Mouse (Mus musculus) forebrain, postnatal 0 days (tissue): ENCODE data around the gene Mpzl1. TPM values are rescaled to one million over a fixed set of nuclear protein-coding genes. Genes with fewer than 3 reads are reported as not detected.

Experiments
- ATAC-seq: fragments of 200-750 bp; cut with Nextera tagmentation; 2 replicates; pipeline ENCODE4 v1.8.0; 2017; ENCODE audit warnings: mild to moderate bottlenecking, moderate library complexity
- DNase-seq: peaks from one replicate; pipeline ENCODE4 v3.0.0-alpha.2; 2015
- H3K27ac ChIP-seq: fragments of 300-500 bp; sonication (generic); 2 replicates; pipeline ENCODE4 v1.5.1; 2014; ENCODE audit warnings: low read depth, mild to moderate bottlenecking, antibody characterized with exemption, low read length, moderate library complexity, mixed read lengths
- H3K27me3 ChIP-seq: fragments of 300-500 bp; sonication (generic); 2 replicates; pipeline ENCODE4 v1.6.1; 2014; ENCODE audit warnings: mild to moderate bottlenecking, low read length, mixed read lengths; ENCODE audit not compliant: insufficient read depth
- H3K36me3 ChIP-seq: fragments of 300-500 bp; sonication (generic); 2 replicates; pipeline ENCODE4 v1.6.1; 2014; ENCODE audit warnings: mild to moderate bottlenecking, moderate library complexity; ENCODE audit not compliant: insufficient read depth
- H3K4me1 ChIP-seq: fragments of 300-500 bp; sonication (generic); 2 replicates; pipeline ENCODE4 v1.6.1; 2014; ENCODE audit warnings: antibody characterized with exemption; ENCODE audit not compliant: insufficient read depth
- H3K4me2 ChIP-seq: fragments of 300-500 bp; sonication (generic); 2 replicates; pipeline ENCODE4 v1.6.1; 2014; ENCODE audit warnings: low read depth, mild to moderate bottlenecking, moderate library complexity
- H3K4me3 ChIP-seq: fragments of 300-500 bp; sonication (generic); 2 replicates; pipeline ENCODE4 v1.5.1; 2014; ENCODE audit warnings: low read depth, low read length, mixed read lengths
- H3K9ac ChIP-seq: fragments of 300-500 bp; sonication (generic); 2 replicates; pipeline ENCODE4 v1.6.1; 2014; ENCODE audit warnings: mild to moderate bottlenecking
- H3K9me3 ChIP-seq: fragments of 300-500 bp; sonication (generic); 2 replicates; pipeline ENCODE4 v1.6.1; 2016; ENCODE audit warnings: low read length
- CTCF ChIP-seq: sonication (generic); IDR thresholded peaks from 2 replicates; pipeline ENCODE4 v1.5.1; 2016; ENCODE audit warnings: antibody characterized with exemption, control low read depth, low read depth
- WGBS: fragments of 180-500 bp; shearing (Covaris S2); extraction: QIAGEN DNeasy Blood & Tissue Kit; methylation state at CpG from one replicate; pipeline ENCODE4 v1.1.7; 2014; 5-methylcytosine and 5-hydroxymethylcytosine counted together
- polyA plus RNA-seq: library from polyadenylated mRNA; unstranded; fragments of >200 nt; fragmentation: Nextera tagmentation; extraction: Ambion mirVana; gene quantifications from 2 replicates; pipeline ENCODE4 v1.2.1, GENCODE M21; 2015
- total RNA-seq: library from RNA; depleted of rRNA; stranded (reverse); fragments of >200 nt; gene quantifications from 2 replicates; pipeline ENCODE4 v1.2.3, GENCODE M21; 2014

Mpzl1 gene
- total and polyA plus RNA-seq, 2 experiments from 2014 or later, result 23.9 to 127 TPM

GRCm38 (mm10) chr1:165592295-165593082 is 41.8 kb downstream of the Mpzl1 start:
- WGBS, result 93% methylated on average over 14 of the region's 14 CpGs
- H3K27ac ChIP-seq, result no peak overlapping the region
- H3K36me3 ChIP-seq, result peaks cover 39% of the 10 kb centered on the region
- H3K4me3 ChIP-seq, result no peak overlapping the region
- no peak overlapping the region for H3K4me2 ChIP-seq
- DNase-seq (no peak), ATAC-seq (no peak)
- no peaks in the 10 kb centered on the region for H3K4me1 ChIP-seq
- TF ChIP-seq CTCF, result no peak
- no peak overlapping the region for H3K9ac ChIP-seq
- H3K27me3 ChIP-seq, result no peaks in the 10 kb centered on the region
- no peaks in the 10 kb centered on the region for H3K9me3 ChIP-seq

GRCm38 (mm10) chr1:165590760-165591159 is 43.6 kb downstream of the Mpzl1 start:
- DNase-seq (no peak), ATAC-seq (no peak)
- H3K4me1 ChIP-seq, result no peaks in the 10 kb centered on the region
- 81% methylated on average over 8 of the region's 8 CpGs for WGBS
- no peak overlapping the region for H3K4me2 ChIP-seq
- H3K9me3 ChIP-seq, result no peaks in the 10 kb centered on the region
- H3K9ac ChIP-seq, result no peak overlapping the region
- peaks cover 39% of the 10 kb centered on the region for H3K36me3 ChIP-seq
- no peak overlapping the region for H3K4me3 ChIP-seq
- H3K27ac ChIP-seq, result no peak overlapping the region
- TF ChIP-seq CTCF, result no peak
- H3K27me3 ChIP-seq, result no peaks in the 10 kb centered on the region

- no peak for TF ChIP-seq CTCF
- ATAC-seq (peak; percentile 51; the same call in 1 of the 2 replicates), DNase-seq (no peak)
- no peak overlapping the region for H3K4me2 ChIP-seq
- H3K4me3 ChIP-seq, result no peak overlapping the region
- no peaks in the 10 kb centered on the region for H3K27me3 ChIP-seq
- H3K27ac ChIP-seq, result 0 out of 2 replicates have a peak overlapping the region, but pooled peaks have one; percentile 15
- no peaks in the 10 kb centered on the region for H3K9me3 ChIP-seq
- WGBS, result 59% methylated on average over 10 of the region's 10 CpGs
- no peaks in the 10 kb centered on the region for H3K4me1 ChIP-seq
- peaks cover 28% of the 10 kb centered on the region for H3K36me3 ChIP-seq
- no peak overlapping the region for H3K9ac ChIP-seq
These were observed 44.9 kb downstream of the Mpzl1 start for GRCm38 (mm10) chr1:165589280-165590048.

DNA sequence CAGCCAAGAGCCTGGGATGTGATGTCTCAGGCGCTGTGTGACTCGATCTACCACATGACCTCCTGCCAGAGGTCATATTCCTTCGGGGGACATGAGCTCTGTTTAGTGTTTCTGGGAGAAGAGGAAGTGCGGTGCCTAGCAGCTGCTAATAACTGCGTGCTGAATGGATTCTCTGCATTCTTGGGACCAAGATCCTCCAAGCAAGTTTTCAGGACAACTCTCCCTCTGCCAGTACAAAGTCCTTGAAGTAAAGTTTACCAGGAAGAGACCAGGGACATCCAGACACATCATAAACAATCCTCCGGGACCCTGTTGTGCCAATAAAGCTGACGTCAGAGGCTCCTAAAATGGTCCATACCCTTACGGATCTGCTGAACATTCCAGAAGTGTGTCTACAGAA is 46.5 kb downstream of the Mpzl1 start:
- H3K36me3 ChIP-seq, result peaks cover 20% of the 10 kb centered on the region
- no peak overlapping the region for H3K27ac ChIP-seq
- no peak overlapping the region for H3K9ac ChIP-seq
- WGBS, result 81% methylated on average over 8 of the region's 8 CpGs
- H3K27me3 ChIP-seq, result no peaks in the 10 kb centered on the region
- H3K4me3 ChIP-seq, result no peak overlapping the region
- ATAC-seq, result no peak
- DNase-seq, result no peak
- no peak overlapping the region for H3K4me2 ChIP-seq
- TF ChIP-seq CTCF, result no peak
- no peaks in the 10 kb centered on the region for H3K9me3 ChIP-seq
- H3K4me1 ChIP-seq, result no peaks in the 10 kb centered on the region

- Histone ChIP-seq H3K27me3 (no peaks in the 10 kb centered on the region), H3K4me1 (no peaks in the 10 kb centered on the region), H3K4me2 (no peak overlapping the region), H3K4me3 (no peak overlapping the region), H3K36me3 (0 out of 2 replicates have a peak, but pooled peaks cover 5% of the 10 kb centered on the region), H3K27ac (no peak overlapping the region), H3K9me3 (no peaks in the 10 kb centered on the region), H3K9ac (no peak overlapping the region)
- ATAC-seq (no peak), DNase-seq (no peak)
- 95% methylated on average over 1 of the region's 1 CpGs for WGBS
- no peak for TF ChIP-seq CTCF
These were observed 48.0 kb downstream of the Mpzl1 start for GRCm38 (mm10) chr1:165586366-165586765.

DNA sequence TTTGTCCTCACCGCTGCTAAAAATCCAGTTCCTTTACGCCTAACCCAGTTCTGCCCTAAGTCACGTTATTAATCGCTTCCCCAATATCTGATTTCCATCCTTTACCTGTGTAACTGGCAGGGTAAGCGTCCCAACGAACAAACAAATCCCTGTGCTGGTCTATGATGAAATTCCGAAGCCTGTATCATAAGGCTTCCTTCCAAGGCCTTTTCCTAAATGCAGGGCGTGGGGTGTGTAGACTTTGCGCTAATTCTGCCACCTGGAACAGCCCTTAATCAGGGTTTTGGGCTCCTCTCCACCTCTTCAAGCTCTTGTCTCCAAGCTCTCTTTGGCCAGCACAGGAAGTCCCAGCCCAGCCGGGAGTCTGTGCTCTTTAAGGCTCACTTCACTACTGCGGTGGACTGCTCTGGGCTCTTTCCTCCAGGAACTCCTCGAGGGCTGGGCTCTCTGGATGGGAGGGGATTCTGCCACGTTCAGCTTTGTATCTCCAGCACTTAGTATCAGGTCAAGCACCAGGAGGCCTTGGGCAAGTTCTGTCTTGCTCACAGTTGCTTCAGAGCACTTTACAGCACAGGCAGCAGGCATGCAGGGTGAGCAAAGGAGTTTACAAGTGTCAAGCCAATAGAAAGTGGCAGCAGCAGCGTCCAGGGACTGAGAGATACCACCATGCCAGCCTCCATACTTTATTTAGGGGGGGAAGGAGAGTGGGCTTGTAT is 48.8 kb downstream of the Mpzl1 start:
- Histone ChIP-seq H3K9ac (no peak overlapping the region), H3K36me3 (0 out of 2 replicates have a peak, but pooled peaks cover 2% of the 10 kb centered on the region), H3K4me2 (no peak overlapping the region), H3K4me1 (no peaks in the 10 kb centered on the region), H3K27me3 (no peaks in the 10 kb centered on the region), H3K4me3 (no peak overlapping the region), H3K27ac (no peak overlapping the region), H3K9me3 (no peaks in the 10 kb centered on the region)
- 70% methylated on average over 14 of the region's 14 CpGs for WGBS
- ATAC-seq (no peak), DNase-seq (no peak)
- no peak for TF ChIP-seq CTCF
